Mouse (Mus musculus) thymus, postnatal 25 days (tissue): Measurements from ENCODE around the gene Epb41.

Experiments
- DNase-seq: peaks from one replicate; pipeline ENCODE4 v3.0.0; 2022

Gene Epb41

DNA sequence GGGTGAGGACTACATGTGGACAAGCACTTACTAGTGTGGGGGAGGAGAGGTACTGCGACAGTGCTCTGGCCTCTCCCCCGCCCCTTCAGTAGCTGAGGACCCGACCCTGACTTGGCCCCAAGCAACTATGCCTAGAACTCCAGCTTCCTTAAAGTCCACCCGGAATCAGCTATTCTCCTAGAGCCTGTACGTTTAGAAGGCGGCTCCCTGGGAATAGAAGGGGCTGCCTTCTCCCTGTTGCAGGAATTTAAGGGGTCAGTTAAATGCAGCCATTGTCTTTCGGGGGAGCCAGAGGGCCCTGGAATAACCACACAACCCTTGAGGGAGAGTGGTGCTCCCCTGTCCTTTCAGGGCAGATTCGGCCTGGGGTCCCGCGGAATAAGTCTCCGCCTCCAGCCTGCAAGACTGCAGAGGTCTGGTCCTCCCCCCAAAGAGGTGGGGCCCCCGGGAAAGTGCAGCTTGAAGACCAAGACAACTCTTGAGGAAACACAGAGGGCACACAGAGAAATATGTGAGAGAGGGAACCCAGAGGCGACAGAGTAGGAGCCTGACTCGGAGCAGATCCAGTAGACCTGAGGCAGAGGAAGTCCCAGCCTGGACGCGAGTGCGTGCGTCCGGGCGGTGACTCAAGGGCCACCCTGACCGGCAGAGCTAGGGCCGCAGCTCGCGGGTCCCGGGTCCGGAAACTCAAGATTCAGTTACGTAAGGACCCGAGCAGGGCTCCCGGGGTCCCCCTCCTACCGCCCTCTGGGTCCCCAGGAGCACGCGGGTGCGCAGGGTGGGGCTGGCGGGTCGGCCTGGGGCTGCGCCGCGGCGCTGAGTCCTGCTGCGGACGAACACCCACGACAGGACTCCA lies 816 bp downstream of the Epb41 start, which contains the start of gene Gm10300:
TSS of gene Gm10300 (plus strand) at position 621 of the 856 bp plus-strand sequence.
- peak; percentile 54 for DNase-seq

DNA sequence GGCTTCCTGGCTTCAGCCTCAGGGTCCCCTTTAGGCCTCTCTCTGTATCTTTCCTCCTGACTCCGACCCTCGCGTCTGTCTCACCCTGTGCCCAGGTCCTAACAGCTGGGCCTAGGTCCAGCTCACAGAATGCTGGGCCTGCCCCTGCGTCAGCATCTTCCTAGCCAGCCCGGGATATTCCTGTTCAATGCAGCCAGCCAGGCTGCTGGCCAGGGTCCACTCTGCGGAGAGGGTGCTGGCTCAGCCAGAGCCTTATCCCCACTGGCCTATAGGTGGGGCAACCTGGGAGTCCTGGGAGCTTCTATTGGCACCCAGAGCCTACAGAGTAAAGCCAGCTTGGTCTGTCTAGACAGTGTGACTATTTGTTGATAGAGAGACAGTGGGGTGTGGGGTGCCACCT lies 2.2 kb downstream of the Epb41 start:
- DNase-seq = no peak

DNA sequence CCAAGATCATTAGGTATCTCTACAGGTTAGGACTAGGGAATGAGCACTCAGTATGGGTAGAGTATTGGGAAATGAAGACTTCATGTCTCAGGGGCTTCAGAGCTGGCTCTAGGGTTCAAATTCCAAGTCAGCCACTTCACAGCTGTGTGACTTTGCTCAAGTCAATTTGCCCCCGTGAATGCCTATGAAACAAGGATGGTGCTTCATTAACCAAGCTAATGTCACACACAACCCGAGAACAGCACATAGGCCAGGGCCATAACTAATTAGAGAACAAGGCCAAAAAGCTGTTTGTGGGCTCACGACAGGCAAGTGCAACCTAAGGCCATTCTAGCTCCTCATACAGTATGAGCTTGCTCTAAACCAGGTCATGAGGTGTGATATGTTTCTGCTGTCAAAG lies 3.0 kb downstream of the Epb41 start:
- no peak for DNase-seq

DNA sequence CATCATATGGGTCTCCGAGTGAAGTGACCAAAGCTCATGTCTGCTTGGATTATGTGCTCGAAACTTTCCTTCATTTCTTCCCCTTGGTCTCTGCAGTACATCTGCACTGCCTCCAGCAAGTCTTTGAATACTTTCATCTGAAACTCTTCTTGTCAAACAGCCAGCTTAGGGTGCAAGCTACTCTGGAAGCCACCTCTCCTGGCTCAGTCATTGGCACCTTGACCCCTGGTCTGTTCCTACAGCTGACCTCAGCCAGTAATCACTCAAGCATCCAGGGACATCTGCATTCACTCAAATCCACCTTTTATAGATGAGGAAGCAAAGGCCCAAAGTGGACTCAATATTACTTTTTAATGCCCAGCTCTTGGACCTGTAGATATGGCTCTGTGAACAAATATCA lies 3.4 kb downstream of the Epb41 start:
- DNase-seq = no peak

DNA sequence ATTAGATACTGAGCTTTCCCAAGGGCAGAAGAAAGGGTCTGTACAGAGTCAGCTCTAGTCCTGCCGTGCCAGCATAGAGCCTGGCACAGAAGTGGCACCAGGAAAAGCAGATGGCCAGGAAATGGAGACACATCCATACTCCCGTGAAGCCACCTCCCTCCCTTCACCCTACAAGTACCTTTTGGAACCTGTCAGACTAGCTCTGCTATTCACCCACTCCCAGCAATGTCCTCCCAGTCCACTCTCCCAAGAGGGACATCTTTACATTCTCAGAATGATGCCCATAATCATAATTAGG lies 7.2 kb downstream of the Epb41 start:
- no peak for DNase-seq

DNA sequence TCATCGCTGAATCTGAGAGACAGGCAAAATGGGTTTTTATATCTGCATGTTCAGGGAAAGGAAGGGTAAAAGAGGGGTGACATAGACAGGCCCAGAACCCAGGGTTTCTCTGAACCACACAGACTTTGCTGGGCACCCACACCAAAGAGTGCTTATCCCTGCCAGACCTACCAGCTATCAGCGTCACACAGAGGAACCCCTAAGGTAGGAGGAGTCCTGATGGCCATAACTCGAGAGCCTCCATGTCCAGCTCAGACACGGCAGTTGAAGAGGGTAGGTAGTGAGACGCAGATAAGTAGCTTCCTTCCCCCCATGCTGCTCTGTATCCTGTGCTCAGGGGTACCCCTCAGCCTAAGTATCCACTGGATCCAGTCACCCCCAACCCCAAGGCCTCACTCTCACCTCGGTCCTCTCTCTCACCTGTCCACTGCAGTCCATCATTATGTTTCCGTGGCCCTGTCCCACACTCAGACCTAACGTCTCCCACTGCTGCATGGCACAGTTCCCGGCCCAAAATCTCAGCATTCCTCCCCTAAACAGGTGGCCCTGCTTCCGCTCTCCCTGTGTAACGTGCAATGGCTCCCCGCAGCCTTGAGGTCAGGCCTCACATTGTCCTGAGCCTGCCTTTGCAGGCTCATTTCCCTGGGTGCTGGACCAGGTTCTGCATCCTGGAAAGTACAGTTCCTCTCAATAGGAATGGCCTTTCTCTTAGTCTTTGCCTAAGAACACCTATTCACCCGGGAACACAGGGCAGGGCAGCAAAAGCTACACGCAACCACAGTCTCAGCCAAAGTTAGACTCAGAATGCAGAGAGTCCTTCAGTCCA lies 7.8 kb downstream of the Epb41 start:
- DNase-seq = no peak

DNA sequence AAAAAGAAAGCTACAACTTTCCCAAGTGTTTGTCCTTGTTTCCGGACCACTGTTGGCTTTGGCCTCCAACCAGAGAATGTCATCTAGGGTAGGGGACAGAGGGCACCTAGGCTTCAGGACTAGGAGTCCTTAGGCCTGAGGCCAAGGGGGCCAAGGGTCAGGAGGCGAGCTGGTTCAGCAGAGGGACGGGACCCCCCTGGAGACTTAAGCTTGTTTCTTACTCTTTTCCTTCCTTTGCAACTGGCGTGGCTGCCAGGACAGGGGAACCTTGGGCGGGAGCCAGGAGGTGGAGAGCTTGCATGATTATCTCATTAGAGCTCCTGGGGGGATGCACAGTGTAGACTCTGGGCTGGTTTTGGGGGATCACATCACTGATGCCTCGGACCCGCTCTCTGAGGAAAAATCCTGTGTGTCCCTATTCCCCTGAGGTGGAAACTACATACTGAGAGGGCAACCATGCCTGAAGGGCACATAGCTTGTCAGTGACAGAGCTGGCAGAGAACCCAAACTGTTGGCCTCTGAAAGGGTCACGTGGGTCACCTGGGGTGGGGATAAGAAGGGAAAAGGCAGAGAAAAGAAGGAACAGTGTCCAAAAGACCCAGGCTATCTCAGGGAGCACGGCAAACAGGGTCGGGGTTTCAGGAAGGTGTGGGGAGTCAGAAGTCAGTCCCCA lies 8.9 kb downstream of the Epb41 start:
- no peak for DNase-seq

DNA sequence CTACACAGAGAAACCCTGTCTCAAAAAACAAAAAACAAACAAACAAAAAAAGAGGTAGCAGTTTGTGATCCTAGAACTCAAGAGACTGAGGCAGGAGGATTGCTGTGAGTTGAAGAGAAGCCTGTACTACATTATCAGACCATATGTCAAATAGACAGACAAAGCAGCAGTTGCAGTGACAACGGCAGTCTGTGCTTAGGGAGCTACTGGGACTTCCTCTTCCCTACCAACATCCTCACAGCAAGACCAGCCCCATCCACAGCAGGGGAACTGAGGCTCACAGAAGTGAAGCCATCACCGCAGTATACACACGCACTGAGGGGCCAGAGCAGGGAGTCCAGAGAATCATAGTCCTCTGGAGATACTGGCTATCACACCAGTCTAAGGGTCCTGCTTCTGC lies 9.5 kb downstream of the Epb41 start:
- DNase-seq = no peak

DNA sequence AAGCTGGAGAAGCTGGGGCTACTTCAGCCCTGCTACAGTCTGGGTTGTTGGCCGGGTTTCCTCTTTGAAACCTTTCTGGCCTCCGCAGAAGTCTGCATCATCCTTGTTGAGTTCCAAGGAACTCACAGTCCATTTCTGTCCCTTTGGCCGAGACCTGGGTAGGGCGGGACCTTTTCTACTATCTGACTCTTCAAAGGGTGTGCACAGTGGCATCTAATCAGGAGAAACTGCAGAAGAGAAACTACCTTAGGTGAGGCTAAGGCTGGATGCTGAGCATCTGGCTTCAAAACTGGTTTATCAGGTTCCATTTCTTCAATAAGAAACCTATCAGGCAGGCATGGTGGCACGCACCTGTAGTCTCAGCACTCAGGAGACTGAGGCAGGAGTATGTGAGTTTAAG lies 10.6 kb downstream of the Epb41 start:
- no peak for DNase-seq

DNA sequence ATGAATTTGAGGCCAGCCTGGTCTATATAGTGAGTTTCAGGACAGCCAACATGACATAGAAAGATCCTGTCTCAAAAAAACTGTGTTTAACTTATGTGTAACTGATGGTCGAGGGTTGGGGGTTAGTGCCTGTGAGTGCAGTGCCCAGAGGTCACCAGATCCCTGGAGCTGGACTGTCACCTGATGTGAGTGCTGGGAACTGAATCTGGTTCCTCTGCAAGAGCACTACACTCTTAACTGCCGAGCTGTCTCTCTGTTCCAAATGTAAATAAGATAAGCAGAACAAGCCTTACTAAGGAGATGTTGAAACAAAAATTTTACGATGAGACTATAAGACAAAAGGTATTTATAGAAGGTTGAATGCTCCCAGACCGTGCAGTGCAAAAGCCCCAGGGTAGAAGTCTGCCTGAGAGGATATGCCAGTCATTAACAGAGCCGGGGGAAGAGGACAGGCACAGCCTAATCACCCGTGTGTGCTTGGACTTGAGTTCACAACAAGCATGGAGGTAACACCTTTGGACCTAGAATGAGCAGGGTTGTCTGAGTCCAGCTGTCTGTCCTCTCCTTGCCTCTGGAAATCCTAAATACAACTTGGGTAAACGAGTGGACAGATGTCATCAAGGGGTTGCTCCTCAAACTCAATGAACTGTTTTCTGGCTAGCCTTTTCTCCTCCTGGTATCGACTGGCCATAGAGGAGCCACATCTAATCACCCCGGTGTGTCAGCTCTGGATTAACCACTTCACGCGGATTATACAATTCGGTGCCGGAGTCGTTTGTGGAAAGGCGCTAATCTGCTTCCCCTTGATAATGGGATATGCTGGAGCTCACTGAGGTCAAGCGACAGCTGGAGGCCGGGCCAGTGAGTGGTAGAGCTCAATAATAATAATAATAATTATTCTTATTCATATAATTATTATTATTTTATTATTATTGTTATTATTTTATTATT lies 11.9 kb downstream of the Epb41 start:
- DNase-seq = no peak

DNA sequence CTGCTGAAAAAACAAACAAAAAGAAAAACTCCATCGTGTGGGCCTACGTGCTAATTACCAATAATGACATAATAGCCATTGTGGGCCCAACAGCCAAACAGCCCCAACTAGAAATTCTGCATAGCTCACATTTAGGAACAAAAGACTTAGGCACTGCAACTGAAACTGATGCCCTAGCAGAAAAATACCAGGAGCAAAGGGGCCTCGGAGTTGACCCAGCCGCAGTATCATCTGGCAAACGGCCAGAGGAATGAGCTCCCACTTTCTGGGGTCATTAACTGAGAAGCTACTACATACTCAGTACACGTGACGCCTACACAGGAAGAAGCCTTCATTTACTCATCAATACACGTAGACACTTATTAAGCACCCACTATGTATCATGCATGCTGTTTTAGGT lies 12.8 kb downstream of the Epb41 start:
- DNase-seq = no peak

DNA sequence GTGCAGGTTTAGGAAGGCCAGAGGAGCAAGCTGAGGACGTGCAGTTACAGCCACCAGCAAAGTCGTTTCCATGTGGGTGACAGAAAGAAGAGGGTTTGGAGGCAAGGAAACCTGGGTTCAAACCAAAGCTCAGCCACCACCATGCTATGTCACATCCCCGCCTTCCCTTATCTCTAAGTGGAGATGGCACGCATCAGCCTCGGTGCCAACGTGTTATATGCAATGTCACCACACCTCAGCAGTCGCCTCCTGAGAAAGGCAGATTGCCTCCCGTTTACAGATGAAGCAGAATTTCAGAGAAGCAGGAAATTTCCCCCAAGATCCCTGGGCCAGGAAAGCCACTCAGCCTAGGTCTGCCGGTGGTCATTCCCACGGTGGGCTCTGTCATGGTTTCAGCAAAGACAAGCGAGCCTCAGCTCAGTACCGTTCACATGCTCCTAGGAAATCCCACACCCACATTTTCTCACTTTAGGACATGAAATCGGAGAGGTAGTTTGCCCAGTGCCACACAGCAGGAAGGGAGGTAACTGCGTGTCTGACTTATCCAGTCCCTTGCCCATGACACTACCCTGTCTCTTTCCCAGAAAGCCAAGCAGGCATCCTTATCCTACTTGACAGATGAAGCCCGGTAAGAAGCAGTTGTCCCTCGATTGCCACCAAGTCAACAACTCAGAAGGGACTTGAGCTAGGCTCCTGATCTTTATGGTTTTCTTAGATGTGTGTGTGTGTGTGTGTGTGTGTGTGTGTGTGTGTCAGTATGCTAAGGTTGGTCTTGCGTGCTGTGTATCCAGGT lies 14.9 kb downstream of the Epb41 start:
- DNase-seq = no peak

DNA sequence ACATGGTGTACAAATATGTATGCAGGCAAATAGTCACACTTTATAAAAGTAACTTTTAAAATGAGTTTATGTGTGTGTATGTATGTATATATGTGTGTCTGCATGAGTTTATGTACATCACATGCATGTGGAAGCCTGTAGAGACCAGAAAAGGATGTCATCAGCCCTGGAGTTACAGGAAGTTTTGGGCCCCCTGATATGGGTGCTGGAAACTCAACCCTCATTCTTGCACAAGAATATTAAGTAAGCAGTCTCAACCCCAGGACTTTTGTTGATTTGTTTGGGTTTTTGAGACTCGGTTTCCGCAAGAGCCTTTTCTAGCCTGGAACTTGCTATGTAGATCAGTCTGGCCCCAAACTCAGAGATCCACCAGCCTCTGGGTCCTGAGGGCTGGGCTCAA lies 15.6 kb downstream of the Epb41 start:
- no peak for DNase-seq

DNA sequence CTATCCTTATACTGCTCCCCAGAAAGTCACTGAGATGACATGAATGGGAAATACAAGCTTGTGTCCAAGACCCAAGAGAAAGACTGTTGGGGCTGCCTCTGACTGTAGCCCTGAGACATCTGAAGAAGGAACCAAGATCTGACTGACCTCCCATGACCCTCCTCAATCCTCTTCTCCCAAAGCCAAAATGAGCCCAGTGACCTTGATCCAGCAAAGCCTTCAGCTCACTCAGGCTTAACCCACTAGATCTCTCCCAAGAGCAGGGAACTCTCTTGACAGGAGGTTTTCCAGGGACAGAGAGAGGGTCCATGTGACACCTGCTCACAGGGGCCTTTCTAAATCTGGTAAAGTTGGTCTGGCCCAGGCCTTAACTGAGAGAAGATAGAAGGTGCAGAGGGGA lies 17.8 kb downstream of the Epb41 start:
- DNase-seq = no peak

DNA sequence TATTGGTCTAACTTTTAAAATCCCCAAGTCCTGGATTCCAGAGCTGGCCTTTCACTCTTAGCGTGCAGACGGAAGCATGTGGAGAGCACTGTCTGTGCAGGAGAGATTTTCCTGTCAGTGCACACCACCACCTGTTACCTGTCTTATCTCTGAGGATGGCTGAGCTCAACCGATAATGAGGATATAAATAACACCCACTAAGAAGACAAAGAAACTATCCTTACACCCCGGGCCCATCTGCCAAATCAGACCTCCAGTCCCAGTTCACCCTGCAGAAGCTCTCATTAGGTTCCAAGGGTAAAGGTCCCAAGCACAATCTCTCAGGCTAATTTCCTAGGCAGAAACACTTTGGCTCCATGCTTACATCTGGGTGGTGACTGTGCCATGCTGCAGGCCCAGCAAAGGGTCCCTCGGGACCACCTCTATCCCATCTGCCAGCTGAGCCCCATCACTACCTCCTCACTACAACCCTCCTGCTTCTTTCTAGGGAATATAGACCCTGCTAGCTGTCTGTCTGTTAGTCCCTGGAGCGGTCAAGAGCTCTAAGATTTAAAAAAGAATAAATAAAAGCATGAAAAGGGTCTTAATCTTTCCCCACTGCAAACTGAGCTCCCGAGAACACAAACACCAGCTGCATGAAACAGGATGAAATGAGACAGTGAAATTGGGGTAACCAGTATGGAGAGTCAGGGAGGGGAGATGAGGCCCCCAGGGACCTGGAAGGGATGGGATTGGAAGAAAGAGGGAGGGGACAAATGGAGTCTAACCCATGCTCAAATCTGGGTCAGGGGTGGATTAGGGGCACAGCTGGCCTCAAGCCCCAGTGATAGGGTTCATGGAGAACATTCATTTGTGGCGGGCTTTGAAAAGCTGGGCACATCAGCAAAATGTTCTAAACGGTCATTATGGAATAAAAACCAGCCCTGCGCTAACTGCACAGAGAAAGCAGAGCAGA lies 23.5 kb downstream of the Epb41 start:
- DNase-seq = no peak

DNA sequence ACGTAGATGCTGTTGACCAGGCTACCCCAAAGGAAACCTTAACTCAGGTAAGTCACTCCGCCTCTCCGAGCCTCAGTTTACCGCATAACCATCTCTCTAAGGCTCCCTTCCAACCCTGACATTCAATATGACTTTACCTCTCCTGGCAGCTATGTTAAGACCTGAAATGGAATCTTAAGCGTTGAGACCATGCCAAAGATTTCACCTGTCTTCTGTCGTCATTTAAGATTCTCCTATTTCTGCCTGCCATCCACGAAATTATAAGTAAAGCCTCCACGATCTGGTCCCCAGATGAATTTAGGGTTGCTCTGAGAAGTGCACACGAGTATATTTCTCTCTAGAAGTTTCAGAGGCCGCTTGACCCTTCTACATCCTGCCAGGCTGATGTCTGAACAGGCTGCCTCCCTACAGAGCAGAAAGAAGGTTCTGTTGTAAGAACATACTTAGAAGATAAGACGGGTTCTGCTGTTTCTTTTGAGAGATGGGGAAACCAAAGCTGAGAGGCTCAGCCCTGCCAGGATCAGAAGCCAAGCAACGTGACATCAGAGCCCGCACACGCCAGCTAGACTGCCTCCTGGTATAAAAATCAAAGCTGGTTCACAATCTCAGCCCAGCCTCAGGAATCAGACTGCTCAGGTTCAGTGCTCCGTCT lies 25.4 kb downstream of the Epb41 start:
- no peak for DNase-seq

DNA sequence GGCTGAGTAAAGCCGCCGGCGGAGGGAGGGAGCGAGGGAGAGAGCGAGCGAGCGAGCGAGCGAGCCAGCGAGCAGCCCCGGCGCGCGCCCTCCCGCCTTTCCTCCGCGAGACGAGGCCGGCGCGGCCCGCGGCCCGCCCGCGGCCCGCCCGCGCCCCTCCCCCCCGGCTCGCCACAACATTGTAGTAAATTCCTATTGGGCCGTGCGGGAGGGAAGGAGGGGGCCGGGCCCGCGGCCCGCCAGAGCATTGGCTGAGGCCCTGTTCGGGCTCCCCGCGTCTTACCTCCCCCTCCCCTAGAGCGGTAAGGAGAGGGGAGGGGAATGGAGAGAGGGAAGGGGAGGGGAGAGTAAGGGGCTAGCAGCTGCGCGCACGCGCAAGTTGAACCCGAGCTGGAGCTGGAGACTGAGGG lies 26.1 kb downstream of the Epb41 start:
- DNase-seq = peak; percentile 90

DNA sequence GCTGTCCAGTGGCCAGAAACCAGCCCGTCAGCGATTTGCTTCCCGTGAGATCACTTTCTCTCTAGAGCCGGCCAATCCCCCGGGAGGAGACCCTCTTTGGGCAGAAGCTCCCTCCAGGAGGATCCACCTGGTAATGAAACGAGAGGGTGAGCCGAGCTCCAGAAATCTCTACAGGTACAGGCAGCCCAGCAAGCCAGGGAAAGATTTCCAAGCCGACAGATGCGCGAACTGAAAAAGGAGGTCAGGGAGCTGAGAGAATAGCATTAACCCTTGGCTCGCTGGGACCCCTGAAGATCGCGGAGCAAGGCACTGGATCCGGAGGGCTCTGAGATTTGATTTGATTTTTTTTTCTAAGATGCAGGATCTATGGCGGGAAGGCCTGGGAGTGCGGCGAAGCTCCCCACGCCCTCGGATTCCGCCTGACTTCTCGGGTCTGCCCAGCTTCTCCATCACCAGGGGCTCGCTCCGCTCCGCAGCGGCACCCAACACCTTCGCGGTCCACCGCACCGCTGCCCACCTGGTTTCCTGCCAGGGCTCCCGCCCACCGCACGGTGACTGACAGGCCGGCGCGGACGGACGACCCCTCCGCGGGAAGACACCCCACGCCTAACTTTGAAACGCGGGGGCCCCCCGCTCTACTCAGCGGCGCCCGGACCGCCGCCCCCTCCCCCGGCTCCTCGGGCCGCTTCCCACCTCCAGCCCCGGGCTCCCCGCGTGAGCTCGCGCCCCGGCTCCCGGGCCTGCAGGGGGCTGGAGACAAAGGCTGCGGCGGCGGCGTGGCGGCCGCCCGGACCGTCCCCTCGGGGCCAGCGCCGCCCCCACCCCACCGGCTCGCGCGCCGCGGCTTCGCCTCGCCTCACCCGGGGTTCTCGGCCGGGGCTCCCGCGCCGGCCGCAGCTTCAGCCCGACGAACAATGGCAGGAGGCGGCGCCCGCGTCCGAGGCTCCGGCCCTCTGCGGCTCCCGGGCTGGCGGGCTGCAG lies 26.8 kb downstream of the Epb41 start:
- peak; percentile 61 for DNase-seq

DNA sequence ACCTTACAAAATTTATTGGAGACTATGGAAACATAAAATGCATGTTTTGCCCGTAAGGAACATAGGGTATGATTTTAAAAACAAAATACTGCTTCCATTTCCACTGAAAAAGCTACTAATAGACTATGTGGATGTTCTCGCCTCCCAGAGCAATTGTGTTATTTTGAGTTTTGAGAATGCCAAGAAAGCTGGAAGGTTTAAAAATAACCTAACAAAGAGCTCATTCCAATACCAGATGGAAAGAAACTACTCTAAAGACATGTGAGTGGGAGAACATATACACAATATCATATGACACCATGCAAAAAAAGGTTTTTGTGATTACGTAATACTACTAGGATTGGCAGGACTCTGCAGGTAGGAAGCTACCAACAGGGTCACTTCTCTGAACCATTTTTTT lies 31.4 kb downstream of the Epb41 start:
- DNase-seq = no peak
